Mouse (Mus musculus) limb, embryonic 15.5 days (tissue): ENCODE results near the gene Cplx1. TPM values are rescaled to one million over a fixed set of nuclear protein-coding genes. Genes with fewer than 3 reads are reported as not detected.
A peak's percentile ranks its signal among the peaks of the same experiment; 100 is the strongest.

Experiments
- ATAC-seq: fragments of 200-750 bp; cut with Nextera tagmentation; 2 replicates; pipeline ENCODE4 v1.8.0; 2017; ENCODE audit warnings: low read depth, moderate TSS enrichment; ENCODE audit not compliant: insufficient number of reproducible peaks, low FRiP score, low TSS enrichment
- H3K27ac ChIP-seq: fragments of 300-500 bp; sonication (generic); 2 replicates; pipeline ENCODE4 v1.5.1; 2015; ENCODE audit warnings: moderate library complexity, mild to moderate bottlenecking, inconsistent platforms
- H3K27me3 ChIP-seq: fragments of 300-500 bp; sonication (generic); 2 replicates; pipeline ENCODE4 v1.6.1; 2015; ENCODE audit warnings: inconsistent platforms
- H3K36me3 ChIP-seq: fragments of 300-500 bp; sonication (generic); 2 replicates; pipeline ENCODE4 v1.6.1; 2015; ENCODE audit warnings: inconsistent platforms
- H3K4me1 ChIP-seq: fragments of 300-500 bp; sonication (generic); 2 replicates; pipeline ENCODE4 v1.6.1; 2015; ENCODE audit warnings: inconsistent platforms
- H3K4me2 ChIP-seq: fragments of 300-500 bp; sonication (generic); 2 replicates; pipeline ENCODE4 v1.6.1; 2015; ENCODE audit warnings: mild to moderate bottlenecking, inconsistent platforms
- H3K4me3 ChIP-seq: fragments of 300-500 bp; sonication (generic); 2 replicates; pipeline ENCODE4 v1.5.1; 2015; ENCODE audit warnings: mild to moderate bottlenecking, inconsistent platforms
- H3K9ac ChIP-seq: fragments of 300-500 bp; sonication (generic); 2 replicates; pipeline ENCODE4 v1.6.1; 2015; ENCODE audit warnings: inconsistent platforms
- H3K9me3 ChIP-seq: fragments of 300-500 bp; sonication (generic); 2 replicates; pipeline ENCODE4 v1.6.1; 2016; ENCODE audit warnings: inconsistent platforms
- WGBS: fragments of 180-500 bp; shearing (Covaris S2); methylation state at CpG from one replicate; pipeline ENCODE4 v1.1.7; 2015; 5-methylcytosine and 5-hydroxymethylcytosine counted together
- polyA plus RNA-seq: library from polyadenylated mRNA; unstranded; fragments of >200 nt; fragmentation: Nextera tagmentation; extraction: Ambion mirVana; gene quantifications from 2 replicates; pipeline ENCODE4 v1.2.1, GENCODE M21; 2015

Gene Cplx1
- 0.36 and 0.64 TPM in 2 replicates for polyA plus RNA-seq

GRCm38 (mm10) chr5:108549489-108550206, at the start of gene Cplx1:
Gene Cplx1 (minus strand): TSS chr5:108550024.
- Histone ChIP-seq H3K36me3 (no peaks in the 10 kb centered on the region), H3K27ac (no peak within 1 kb of the TSS), H3K27me3 (peaks cover 45% of the 10 kb centered on the region), H3K9me3 (no peaks in the 10 kb centered on the region), H3K4me1 (peaks cover 11% of the 10 kb centered on the region), H3K4me2 (peak within 1 kb of the TSS; percentile 57), H3K4me3 (peak within 1 kb of the TSS; percentile 29), H3K9ac (no peak within 1 kb of the TSS)
- ATAC-seq, result no peak
- WGBS, result 1% methylated on average over 56 of the region's 56 CpGs

- no peak for ATAC-seq
These were observed 31.6 kb upstream of the Cplx1 start for GRCm38 (mm10) chr5:108581361-108581891.

GRCm38 (mm10) chr5:108573054-108573453, 23.2 kb upstream of the Cplx1 start:
- no peak for ATAC-seq
- Histone ChIP-seq H3K9ac (no peak overlapping the region), H3K27me3 (no peaks in the 10 kb centered on the region), H3K9me3 (no peaks in the 10 kb centered on the region), H3K27ac (no peak overlapping the region), H3K4me2 (no peak overlapping the region), H3K4me3 (no peak overlapping the region), H3K4me1 (no peaks in the 10 kb centered on the region), H3K36me3 (peaks cover 96% of the 10 kb centered on the region)
- 91% methylated on average over 6 of the region's 6 CpGs for WGBS

More at GRCm38 (mm10) chr5:108581361-108581891, 31.6 kb upstream of the Cplx1 start:
- H3K27ac ChIP-seq, result no peak overlapping the region
- H3K9ac ChIP-seq, result no peak overlapping the region
- H3K4me2 ChIP-seq, result no peak overlapping the region
- peaks cover 85% of the 10 kb centered on the region for H3K36me3 ChIP-seq
- 91% methylated on average over 3 of the region's 3 CpGs for whole genome bisulfite sequencing
- no peak overlapping the region for H3K4me3 ChIP-seq
- H3K4me1 ChIP-seq, result no peaks in the 10 kb centered on the region
- H3K27me3 ChIP-seq, result no peaks in the 10 kb centered on the region
- H3K9me3 ChIP-seq, result no peaks in the 10 kb centered on the region

- Histone ChIP-seq H3K36me3 (peaks cover 89% of the 10 kb centered on the region), H3K9ac (no peak overlapping the region), H3K4me2 (no peak overlapping the region), H3K4me3 (no peak overlapping the region), H3K27me3 (no peaks in the 10 kb centered on the region), H3K4me1 (no peaks in the 10 kb centered on the region), H3K9me3 (no peaks in the 10 kb centered on the region), H3K27ac (no peak overlapping the region)
- ATAC-seq, result no peak
- WGBS, result 91% methylated on average over 1 of the region's 1 CpGs
These were observed 21.2 kb upstream of the Cplx1 start for GRCm38 (mm10) chr5:108570991-108571390.

DNA sequence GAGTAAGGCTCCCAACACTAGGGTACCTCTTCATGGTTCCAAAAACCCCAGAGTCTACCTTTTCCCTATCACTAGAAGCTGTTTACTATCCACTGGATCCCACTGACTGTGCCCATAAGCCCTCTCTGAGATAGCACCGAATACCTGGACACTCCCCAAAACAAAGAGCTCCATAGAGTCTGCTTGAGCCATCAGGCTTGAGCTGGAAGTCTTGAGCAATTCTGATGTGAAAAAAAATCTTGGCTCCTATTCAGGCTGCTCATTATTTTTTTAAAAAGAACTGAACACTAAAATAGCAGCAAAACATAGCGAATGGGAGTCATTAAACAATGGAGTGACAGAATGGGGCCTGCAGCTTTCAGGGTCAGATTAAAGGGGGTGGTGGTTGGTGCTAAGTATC, 17.3 kb upstream of the Cplx1 start:
- H3K36me3 ChIP-seq, result peaks cover 52% of the 10 kb centered on the region

DNA sequence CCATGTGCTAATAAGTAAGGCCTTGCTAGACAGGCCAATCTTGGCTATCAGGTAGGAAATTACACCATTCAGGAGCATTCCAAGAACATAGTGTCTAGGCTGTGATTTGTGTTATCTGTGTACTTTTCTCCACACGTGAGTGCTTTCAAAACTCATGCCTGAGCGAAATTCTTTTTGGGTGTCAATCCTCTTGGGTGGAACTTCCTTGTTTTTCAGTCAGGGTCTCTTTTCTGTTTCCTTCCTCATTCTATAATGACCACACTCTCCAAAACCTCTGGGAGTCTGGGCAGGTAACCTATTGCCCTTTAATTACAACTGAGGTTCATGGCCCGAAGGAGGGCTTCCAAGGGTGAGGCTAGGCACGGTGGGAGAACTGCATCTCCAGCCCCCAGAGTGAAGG, 16.7 kb upstream of the Cplx1 start:
- no peaks in the 10 kb centered on the region for H3K27me3 ChIP-seq
- no peaks in the 10 kb centered on the region for H3K4me1 ChIP-seq
- H3K9me3 ChIP-seq, result no peaks in the 10 kb centered on the region
- no peak overlapping the region for H3K9ac ChIP-seq
- H3K4me2 ChIP-seq, result no peak overlapping the region
- no peak overlapping the region for H3K27ac ChIP-seq
- ATAC-seq, result no peak
- WGBS, result 87% methylated on average over 4 of the region's 4 CpGs
- H3K36me3 ChIP-seq, result peaks cover 47% of the 10 kb centered on the region
- no peak overlapping the region for H3K4me3 ChIP-seq

More for the DNA sequence above, 17.3 kb upstream of the Cplx1 start:
- WGBS, result 91% methylated on average over 2 of the region's 2 CpGs
- no peak overlapping the region for H3K4me3 ChIP-seq
- no peaks in the 10 kb centered on the region for H3K9me3 ChIP-seq
- H3K9ac ChIP-seq, result no peak overlapping the region
- no peaks in the 10 kb centered on the region for H3K4me1 ChIP-seq
- no peak overlapping the region for H3K4me2 ChIP-seq
- H3K27me3 ChIP-seq, result no peaks in the 10 kb centered on the region
- no peak overlapping the region for H3K27ac ChIP-seq
- ATAC-seq, result no peak

DNA sequence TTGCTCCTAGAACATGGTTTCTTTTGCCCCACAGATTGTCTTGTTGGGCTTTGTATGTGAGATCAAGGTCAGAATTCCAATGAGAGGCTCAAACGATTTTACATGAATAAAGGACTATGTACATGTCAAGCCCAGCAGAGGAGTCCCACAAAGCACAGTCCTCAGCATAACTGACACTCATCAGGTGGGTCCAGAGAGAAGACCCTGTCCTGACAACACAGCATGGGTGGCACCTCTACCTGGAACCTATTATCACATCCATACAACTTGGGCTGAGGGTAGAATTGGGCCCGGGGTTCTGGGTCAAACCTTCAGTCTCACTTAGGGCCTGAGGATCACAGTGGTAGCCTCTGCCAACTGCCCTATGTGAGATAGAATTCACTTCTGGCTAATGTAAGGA, 15.6 kb upstream of the Cplx1 start:
- Histone ChIP-seq H3K4me1 (no peaks in the 10 kb centered on the region), H3K27ac (no peak overlapping the region), H3K9ac (no peak overlapping the region), H3K36me3 (peaks cover 35% of the 10 kb centered on the region), H3K4me2 (no peak overlapping the region), H3K27me3 (no peaks in the 10 kb centered on the region), H3K9me3 (no peaks in the 10 kb centered on the region), H3K4me3 (no peak overlapping the region)
- 91% methylated on average over 2 of the region's 2 CpGs for WGBS
- no peak for ATAC-seq

DNA sequence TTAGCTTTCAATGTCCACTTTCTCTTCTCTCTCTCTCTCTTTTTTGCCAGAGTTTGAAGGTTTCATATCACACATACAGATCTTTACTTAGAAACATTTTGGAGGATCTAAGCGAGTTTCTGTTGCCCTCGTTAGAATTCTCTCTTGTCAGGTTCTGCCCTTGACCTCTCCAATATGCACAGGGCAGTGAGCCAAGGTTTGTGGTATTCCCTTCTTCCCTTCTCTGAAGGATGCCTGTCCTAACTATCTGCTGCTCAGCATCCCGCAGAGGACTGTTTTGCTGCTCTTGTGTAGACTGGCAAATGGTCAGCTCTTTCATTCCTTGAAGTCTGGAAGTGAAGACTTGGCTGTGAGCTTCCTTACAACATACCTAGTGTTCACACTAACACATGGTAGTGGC, 14.5 kb upstream of the Cplx1 start:
- H3K4me1 ChIP-seq, result no peaks in the 10 kb centered on the region
- peaks cover 25% of the 10 kb centered on the region for H3K36me3 ChIP-seq
- no peaks in the 10 kb centered on the region for H3K27me3 ChIP-seq
- ATAC-seq, result no peak
- H3K9me3 ChIP-seq, result no peaks in the 10 kb centered on the region
- no peak overlapping the region for H3K9ac ChIP-seq
- H3K4me2 ChIP-seq, result no peak overlapping the region
- no peak overlapping the region for H3K27ac ChIP-seq
- no peak overlapping the region for H3K4me3 ChIP-seq
- WGBS, result 82% methylated on average over 3 of the region's 3 CpGs

DNA sequence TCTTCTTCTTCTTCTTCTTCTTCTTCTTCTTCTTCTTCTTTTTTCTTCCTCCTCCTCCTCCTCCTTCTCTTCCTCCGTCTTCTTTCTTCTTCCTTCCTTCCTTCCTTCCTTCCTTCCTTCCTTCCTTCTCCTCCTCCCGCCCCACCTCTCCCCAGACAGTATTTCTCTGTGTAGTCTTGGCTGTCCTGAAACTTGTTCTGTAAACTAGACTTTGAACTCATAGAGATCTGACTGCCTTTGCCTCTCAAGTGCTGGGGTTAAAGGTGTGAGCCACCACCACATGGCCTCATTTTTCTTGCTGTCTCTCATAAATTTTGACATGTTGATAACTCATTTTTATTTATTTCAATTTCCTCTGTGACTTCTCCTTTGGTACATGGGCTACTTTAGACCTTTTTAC, 12.7 kb upstream of the Cplx1 start:
- no peak overlapping the region for H3K9ac ChIP-seq
- H3K4me3 ChIP-seq, result no peak overlapping the region
- no peaks in the 10 kb centered on the region for H3K9me3 ChIP-seq
- H3K4me1 ChIP-seq, result no peaks in the 10 kb centered on the region
- peaks cover 6% of the 10 kb centered on the region for H3K36me3 ChIP-seq
- 91% methylated on average over 2 of the region's 2 CpGs for WGBS
- no peak overlapping the region for H3K27ac ChIP-seq
- no peaks in the 10 kb centered on the region for H3K27me3 ChIP-seq
- no peak overlapping the region for H3K4me2 ChIP-seq
- ATAC-seq, result no peak

DNA sequence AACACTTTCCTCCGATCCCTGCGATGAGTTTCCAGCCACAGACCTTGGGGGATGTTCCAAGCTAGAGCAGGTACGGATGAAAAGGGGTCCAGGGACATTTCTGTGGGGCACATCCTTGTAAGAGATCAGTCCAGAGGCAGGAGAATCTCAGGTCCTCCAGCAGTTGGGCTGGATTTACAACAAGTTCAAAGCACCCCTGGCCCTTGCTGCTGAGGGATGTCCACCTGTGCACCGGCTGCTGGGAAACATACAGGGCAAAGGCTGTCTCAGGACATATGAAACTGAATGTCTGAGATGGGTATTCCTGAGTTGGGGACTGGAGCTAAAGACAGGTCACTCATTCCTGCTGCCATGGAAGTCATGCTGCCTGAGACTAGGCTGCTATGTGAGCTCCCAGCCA, 7.2 kb upstream of the Cplx1 start:
- Histone ChIP-seq H3K9ac (no peak overlapping the region), H3K27ac (no peak overlapping the region), H3K36me3 (no peaks in the 10 kb centered on the region), H3K27me3 (peaks cover 5% of the 10 kb centered on the region), H3K4me3 (no peak overlapping the region), H3K4me2 (no peak overlapping the region), H3K9me3 (no peaks in the 10 kb centered on the region), H3K4me1 (no peaks in the 10 kb centered on the region)
- ATAC-seq, result no peak
- WGBS, result 78% methylated on average over 4 of the region's 4 CpGs

DNA sequence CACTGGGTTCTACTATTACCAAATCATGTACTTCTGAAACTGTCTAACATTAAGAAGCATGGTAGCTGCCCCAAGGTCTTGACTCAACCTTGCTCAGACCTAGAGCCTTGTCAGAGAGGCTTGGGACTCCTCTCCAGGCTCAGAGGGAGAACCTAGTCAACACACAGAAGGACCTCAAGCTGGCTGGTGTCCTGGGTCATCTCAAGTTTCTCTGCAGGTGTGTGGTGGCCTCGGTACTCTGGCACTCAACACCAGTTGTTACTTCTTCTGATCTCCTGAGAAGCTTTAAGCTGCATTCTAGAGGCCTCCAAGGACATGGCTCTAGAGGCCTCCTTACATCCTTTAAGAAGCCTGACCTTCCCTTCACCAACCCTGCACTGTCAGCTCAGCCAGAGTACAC, 4.2 kb upstream of the Cplx1 start:
- Histone ChIP-seq H3K4me1 (peaks cover 11% of the 10 kb centered on the region), H3K4me2 (no peak overlapping the region), H3K27me3 (peaks cover 32% of the 10 kb centered on the region), H3K27ac (no peak overlapping the region), H3K9ac (no peak overlapping the region), H3K36me3 (no peaks in the 10 kb centered on the region), H3K9me3 (no peaks in the 10 kb centered on the region), H3K4me3 (no peak overlapping the region)
- 56% methylated on average over 1 of the region's 1 CpGs for WGBS
- ATAC-seq, result no peak

GRCm38 (mm10) chr5:108550207-108550594, 377 bp upstream of the Cplx1 start:
- Histone ChIP-seq H3K9ac (no peak overlapping the region), H3K27me3 (peaks cover 45% of the 10 kb centered on the region)
- WGBS, result 1% methylated on average over 16 of the region's 16 CpGs

More at GRCm38 (mm10) chr5:108550207-108550594, 377 bp upstream of the Cplx1 start:
- peak overlapping the region; percentile 29 for H3K4me3 ChIP-seq
- H3K36me3 ChIP-seq, result no peaks in the 10 kb centered on the region
- peaks cover 11% of the 10 kb centered on the region for H3K4me1 ChIP-seq
- H3K9me3 ChIP-seq, result no peaks in the 10 kb centered on the region
- H3K27ac ChIP-seq, result no peak overlapping the region
- ATAC-seq, result no peak
- peak overlapping the region; percentile 57 for H3K4me2 ChIP-seq
